Mouse (Mus musculus): Measurements from ENCODE around the gene Ghrh.
A peak's percentile ranks its signal among the peaks of the same experiment; 100 is the strongest.

Gene Ghrh

DNA sequence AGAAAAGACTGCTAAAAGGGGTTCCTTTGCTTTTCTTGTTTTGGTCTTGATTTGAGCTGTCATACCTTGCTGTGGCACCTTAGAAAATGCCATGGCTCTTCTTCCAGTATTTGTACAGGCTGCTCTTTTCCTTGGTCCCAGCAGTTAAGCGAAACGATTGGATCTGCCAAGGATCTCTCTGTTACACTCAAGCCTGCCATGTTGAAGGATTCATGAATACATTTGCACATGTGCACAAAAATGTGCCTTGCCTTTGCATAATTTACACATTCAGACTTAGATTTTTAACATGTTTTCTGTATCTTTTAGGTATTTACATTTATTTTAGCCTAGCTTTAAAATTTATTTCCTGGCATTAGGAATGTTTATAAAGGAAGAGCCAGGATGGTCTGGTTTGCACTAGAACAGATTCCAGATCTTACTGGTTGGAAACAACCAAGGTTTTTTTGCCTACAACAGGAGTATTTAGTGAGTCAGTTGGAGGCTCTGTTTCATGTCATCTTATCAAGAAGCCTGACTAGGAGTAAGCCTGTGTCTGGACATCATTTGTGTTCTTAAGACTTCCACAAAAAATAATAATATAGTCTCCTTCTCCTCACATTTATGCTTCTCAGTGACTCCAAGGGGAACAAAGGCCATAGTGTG, 38.9 kb downstream of the Ghrh start:
- peak; percentile 32 for DNase-seq (ENCODE audit: low spot score)

DNA sequence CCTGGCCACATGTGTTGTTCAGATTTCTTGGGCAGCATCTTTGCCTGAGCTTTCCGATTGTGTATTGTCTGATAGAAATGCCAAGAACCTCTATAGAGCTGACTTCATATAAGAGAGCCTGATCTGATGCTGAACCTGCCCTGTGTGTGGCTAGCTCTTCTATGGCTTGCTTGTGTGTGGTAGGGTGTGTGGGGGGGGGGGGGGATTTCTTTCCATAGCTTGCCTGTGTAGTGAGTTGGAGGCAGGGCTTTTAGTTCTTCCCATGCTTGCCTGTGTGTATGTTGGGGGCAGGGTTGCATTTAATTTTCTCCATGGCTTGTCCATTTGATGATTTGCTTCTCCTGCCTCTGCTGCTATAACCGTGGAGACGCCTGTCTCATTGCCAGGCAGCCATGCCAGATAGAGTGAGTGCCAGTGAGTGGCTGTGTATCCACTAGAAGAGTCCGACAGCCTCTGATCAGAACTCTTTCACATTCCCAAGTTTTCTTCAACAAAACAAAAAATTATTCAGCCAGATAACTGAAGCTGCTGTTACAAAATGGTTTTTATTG, 39.5 kb downstream of the Ghrh start:
- no peak for DNase-seq (ENCODE audit: low spot score)

DNA sequence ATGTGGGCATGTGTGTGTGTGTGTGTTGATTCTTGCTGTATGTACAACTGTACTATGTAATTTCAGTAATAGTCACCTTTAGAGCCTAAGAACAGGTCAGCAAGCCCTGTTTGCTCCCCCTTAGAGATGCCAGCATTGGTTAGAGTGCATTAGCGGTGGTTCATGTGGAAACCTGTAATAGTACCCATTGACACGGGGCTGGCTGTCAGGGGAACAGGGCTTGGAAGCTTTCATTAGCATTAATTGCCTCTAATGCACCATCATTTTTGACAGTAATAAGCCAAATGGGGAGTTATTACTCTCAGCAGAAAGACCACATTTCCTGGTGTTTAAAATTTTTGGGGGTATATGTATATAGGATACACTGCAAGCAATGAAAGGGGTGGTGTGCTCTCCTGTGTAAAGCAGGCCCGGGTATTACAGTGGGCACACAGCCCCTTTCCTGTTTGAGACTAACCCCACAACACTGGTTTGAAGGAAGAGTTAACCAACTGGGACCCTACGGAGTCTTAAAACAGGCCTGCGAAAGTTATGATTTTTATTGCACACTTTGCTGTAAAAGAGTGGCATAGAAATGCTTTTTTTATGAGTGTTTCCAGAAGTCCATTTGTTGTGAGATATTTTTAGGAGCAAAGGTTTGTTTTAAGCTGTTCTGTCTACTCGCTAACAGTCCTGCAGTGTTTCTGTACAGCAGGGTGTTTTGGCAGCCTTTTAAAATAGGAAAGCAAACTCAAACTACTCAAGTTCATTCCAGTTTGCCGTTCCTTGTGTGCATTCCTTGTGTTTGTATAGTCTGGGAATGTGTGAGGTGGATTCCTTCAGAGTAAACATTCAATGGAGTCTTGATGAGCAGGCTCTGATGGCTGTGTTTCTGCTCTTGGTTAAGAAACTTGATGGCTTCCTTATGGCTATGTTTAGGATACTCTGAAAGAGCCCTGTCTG, 40.9 kb downstream of the Ghrh start:
- DNase-seq (ENCODE audit: low spot score), result peak; percentile 50

DNA sequence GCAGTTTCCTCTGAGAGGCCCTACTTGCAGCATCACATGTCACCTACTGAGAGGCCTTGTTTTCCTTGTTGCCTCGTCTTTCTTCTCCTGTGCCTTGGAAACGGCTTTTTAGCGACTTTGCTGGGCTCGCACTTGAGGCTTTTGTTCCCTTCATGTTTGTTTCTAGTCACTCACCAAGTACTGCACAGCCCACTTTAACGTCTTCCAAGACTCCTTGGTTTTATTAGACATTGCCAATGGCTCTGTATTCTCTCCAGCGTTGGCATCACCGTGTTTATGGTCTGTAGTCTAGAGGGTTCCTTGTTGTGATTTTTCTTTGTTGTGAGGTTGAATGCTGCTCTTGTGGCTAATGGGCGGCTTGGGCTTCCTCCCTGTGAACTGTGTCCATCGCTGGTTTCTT, 44.2 kb downstream of the Ghrh start:
- DNase-seq (ENCODE audit: low spot score), result no peak

DNA sequence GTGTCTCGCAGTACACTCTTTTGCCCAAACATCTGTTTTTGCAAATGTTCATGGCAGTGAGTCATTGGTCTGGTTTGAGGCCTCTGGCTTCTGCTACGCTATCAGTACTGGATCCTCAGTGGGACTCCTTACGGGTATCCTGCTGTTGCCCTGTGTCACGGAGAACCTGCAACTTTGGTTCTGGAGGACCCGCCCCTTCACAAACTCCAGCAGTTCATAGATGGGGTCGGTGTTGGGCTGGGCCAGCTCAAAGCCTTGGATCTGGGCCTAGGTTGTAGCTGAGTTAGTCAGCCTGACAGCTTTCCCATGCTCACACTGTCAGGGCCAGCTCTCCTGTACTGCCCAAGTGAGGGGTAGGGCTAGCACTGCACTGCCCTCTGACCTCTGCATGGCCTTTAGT, 47.3 kb downstream of the Ghrh start:
- DNase-seq (ENCODE audit: low spot score), result no peak

DNA sequence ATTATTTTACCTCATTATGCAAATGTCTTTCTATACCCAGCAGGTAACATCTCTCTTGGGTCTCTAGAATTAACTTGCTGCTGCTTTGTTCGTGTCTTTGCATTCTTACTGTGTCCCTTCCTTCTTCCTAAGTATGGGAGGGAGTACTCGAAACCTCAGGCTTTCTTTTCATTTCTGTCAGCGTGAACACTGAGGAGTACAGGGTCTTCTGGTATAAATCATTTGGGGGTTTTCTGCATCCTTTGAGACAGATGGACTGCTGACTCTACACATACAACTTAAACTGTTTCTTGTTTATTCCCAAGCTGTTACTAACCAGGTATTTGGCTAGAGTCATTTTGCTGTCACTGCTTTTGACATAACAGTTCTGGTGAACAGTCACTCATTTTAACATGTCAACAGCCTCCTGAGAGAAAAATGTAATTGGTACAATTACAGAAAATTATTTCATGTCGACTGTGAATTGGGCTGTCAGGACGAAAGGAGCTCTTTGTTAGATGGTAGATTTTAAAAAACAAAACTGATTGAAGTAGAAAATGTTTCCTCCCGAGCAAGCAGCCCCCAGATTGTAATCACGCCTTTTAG, 51.1 kb downstream of the Ghrh start:
- no peak for DNase-seq (ENCODE audit: low spot score)

DNA sequence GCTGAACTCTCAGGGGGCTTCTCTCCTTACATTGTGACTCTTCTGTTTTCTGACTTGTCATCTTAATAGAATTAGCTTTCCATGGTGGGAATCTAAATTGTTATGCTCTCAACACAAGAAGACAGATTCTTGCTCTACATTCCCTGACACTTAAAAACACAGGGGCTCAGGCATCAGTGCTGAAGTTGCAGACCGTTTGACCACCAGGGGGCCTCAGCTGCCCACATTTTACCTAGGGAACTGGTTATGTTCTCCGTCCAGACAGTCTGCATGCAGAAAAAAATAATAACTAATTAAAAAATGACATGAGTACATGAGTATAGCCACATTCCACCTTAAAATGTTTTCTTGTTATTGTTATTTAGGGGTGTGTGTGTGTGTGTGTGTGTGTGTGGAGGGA, 55.2 kb downstream of the Ghrh start:
- no peak for DNase-seq (ENCODE audit: low spot score)

DNA sequence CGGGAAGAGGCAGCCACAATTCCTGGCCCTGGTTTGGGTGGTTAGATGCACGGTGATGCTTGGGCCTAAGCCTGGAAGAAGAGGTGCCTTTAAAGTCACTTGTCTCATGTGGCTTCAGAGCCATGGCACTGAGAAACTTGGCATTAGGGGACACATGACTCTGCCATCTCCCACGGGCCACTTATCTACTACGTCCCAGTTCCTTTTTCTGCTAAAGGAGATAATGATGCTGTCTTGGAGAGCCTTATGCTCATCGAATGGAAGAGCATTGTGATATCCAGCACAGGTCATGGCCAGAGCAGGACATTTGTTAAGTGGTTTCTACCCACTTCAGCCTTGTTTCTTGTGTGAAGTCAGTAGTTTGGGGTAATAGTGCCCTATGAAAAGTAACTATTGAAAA, 58.3 kb downstream of the Ghrh start:
- no peak for DNase-seq (ENCODE audit: low spot score)

DNA sequence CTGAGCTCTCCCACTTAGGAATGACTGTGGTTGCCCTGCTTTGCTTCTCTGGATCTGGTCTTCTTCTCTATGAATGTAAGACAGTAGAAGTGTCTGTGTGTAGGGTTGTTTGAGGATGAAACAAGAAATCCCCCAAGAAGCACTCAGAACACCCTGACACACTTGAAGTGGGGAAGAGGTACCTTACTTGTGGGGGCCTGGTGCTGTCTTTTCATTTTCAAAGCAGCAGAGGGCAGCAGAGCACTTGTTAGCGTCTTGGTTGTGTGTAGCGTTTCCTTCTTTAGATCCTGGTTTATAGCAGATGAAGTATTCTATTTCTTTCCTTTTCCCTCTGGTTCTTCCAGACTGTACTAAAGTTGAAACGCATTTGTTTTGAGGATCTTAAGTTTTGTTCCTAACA, 59.8 kb downstream of the Ghrh start:
- peak; percentile 35 for DNase-seq (ENCODE audit: low spot score)

DNA sequence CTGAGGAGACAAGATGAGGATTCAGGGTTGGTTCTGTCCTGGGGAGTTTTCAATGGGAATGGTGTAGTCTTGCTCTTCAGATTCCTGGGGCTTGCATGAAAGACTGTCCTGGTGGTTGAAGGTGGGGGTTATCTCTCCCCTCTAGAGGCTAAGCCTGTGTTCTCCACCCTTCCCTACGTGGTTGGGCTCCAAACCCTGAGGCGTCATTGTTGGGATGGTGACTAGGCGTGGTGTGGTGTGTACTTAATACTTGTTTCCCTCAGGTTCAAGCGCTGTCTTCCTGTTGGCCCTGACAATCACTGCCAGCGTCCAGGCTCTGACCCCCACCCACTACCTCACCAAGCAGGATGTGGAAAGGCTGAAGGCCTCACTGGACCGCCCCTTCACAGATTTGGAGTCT, 64.0 kb downstream of the Ghrh start:
- no peak for DNase-seq (ENCODE audit: low spot score)
